Mouse (Mus musculus) forebrain, embryonic 11.5 days (tissue): ENCODE data around the gene Rnf103. TPM values are rescaled to one million over a fixed set of nuclear protein-coding genes. Genes with fewer than 3 reads are reported as not detected.

Experiments used
- ATAC-seq: fragments of 200-750 bp; cut with Nextera tagmentation; replicated peaks from 2 replicates; pipeline ENCODE4 v1.8.0; 2017; ENCODE audit warnings: moderate TSS enrichment; ENCODE audit not compliant: low FRiP score
- DNase-seq: peaks from one replicate; pipeline ENCODE4 v3.0.0-alpha.2; 2017; ENCODE audit warnings: low spot score
- H3K27ac ChIP-seq: fragments of 300-500 bp; sonication (generic); 2 replicates; pipeline ENCODE4 v1.5.1; 2014; ENCODE audit warnings: low read depth, low read length
- H3K27me3 ChIP-seq: fragments of 300-500 bp; sonication (generic); 2 replicates; pipeline ENCODE4 v1.6.1; 2014; ENCODE audit warnings: mild to moderate bottlenecking, low read length, mixed read lengths; ENCODE audit not compliant: control insufficient read depth, insufficient read depth
- H3K36me3 ChIP-seq: fragments of 300-500 bp; sonication (generic); 2 replicates; pipeline ENCODE4 v1.6.1; 2014; ENCODE audit warnings: mild to moderate bottlenecking, low read length, moderate library complexity, mixed read lengths; ENCODE audit not compliant: control insufficient read depth, insufficient read depth
- H3K4me1 ChIP-seq: fragments of 300-500 bp; sonication (generic); replicated peaks from 2 replicates; pipeline ENCODE4 v1.6.1; 2014; ENCODE audit warnings: low read length, mixed read lengths; ENCODE audit not compliant: control insufficient read depth, insufficient read depth
- H3K4me2 ChIP-seq: fragments of 300-500 bp; sonication (generic); 2 replicates; pipeline ENCODE4 v1.6.1; 2014; ENCODE audit warnings: low read depth, mild to moderate bottlenecking, low read length, moderate library complexity, mixed read lengths; ENCODE audit not compliant: severe bottlenecking
- H3K4me3 ChIP-seq: fragments of 300-500 bp; sonication (generic); 2 replicates; pipeline ENCODE4 v1.5.1; 2014; ENCODE audit warnings: low read depth, low read length
- H3K9ac ChIP-seq: fragments of 300-500 bp; sonication (generic); 2 replicates; pipeline ENCODE4 v1.6.1; 2014; ENCODE audit warnings: low read length
- H3K9me3 ChIP-seq: fragments of 300-500 bp; sonication (generic); 2 replicates; pipeline ENCODE4 v1.6.1; 2016; ENCODE audit warnings: low read length, mixed read lengths; ENCODE audit not compliant: control insufficient read depth
- WGBS: fragments of 180-500 bp; shearing (Covaris S2); extraction: QIAGEN DNeasy Blood & Tissue Kit; methylation state at CpG from one replicate; pipeline ENCODE4 v1.1.7; 2014; 5-methylcytosine and 5-hydroxymethylcytosine counted together
- polyA plus RNA-seq: library from polyadenylated mRNA; unstranded; fragments of >200 nt; fragmentation: Nextera tagmentation; extraction: Ambion mirVana; gene quantifications from 2 replicates; pipeline ENCODE4 v1.2.1, GENCODE M21; 2014

The Rnf103 gene
- polyA plus RNA-seq, 1 experiment from 2014 or later, result 18.9 TPM

GRCm38 (mm10) chr6:71537286-71537685 is 43.6 kb downstream of the Rnf103 start:
- no peak overlapping the region for H3K4me2 ChIP-seq
- no peak overlapping the region for H3K9ac ChIP-seq
- ATAC-seq (no peak), DNase-seq (no peak)
- no peak overlapping the region for H3K27ac ChIP-seq
- no peaks in the 10 kb centered on the region for H3K9me3 ChIP-seq
- no peak overlapping the region for H3K4me3 ChIP-seq
- H3K27me3 ChIP-seq, result no peaks in the 10 kb centered on the region
- H3K4me1 ChIP-seq, result no peaks in the 10 kb centered on the region
- no peaks in the 10 kb centered on the region for H3K36me3 ChIP-seq

- Histone ChIP-seq H3K4me2 (peak within 1 kb of the TSS; percentile 59), H3K9me3 (no peaks in the 10 kb centered on the region), H3K4me1 (no peaks in the 10 kb centered on the region), H3K27ac (peak within 1 kb of the TSS; percentile 95), H3K9ac (peak within 1 kb of the TSS; percentile 98), H3K36me3 (no peaks in the 10 kb centered on the region), H3K27me3 (no peaks in the 10 kb centered on the region), H3K4me3 (peak within 1 kb of the TSS; percentile 72)
- DNase-seq (peak; percentile 95), ATAC-seq (peak; percentile 98)
- WGBS, result under 1% methylated on average over 54 of the region's 59 CpGs
Measured at GRCm38 (mm10) chr6:71543686-71544499, 50.2 kb downstream of the Rnf103 start, which contains the start of gene Chmp3. Chmp3 (plus strand) TSS chr6:71543797.

- H3K27ac ChIP-seq, result no peak overlapping the region
- H3K4me3 ChIP-seq, result no peak overlapping the region
- H3K27me3 ChIP-seq, result no peaks in the 10 kb centered on the region
- ATAC-seq, result no peak
- H3K4me1 ChIP-seq, result no peaks in the 10 kb centered on the region
- no peak overlapping the region for H3K4me2 ChIP-seq
- 94% methylated on average over 2 of the region's 2 CpGs for WGBS
- H3K9me3 ChIP-seq, result no peaks in the 10 kb centered on the region
- no peaks in the 10 kb centered on the region for H3K36me3 ChIP-seq
- no peak for DNase-seq
- H3K9ac ChIP-seq, result no peak overlapping the region
Measured at GRCm38 (mm10) chr6:71555507-71555951, 61.8 kb downstream of the Rnf103 start.

GRCm38 (mm10) chr6:71556826-71557225 is 63.1 kb downstream of the Rnf103 start:
- DNase-seq, result no peak
- Histone ChIP-seq H3K27me3 (no peaks in the 10 kb centered on the region), H3K4me2 (no peak overlapping the region), H3K4me1 (no peaks in the 10 kb centered on the region), H3K36me3 (no peaks in the 10 kb centered on the region), H3K4me3 (no peak overlapping the region), H3K27ac (no peak overlapping the region), H3K9ac (no peak overlapping the region), H3K9me3 (no peaks in the 10 kb centered on the region)
- WGBS, result 92% methylated on average over 2 of the region's 2 CpGs
- ATAC-seq, result no peak

Other genes starting within 250 kb of the Rnf103 start
- gene Krcc1, start 222.2 kb upstream of the Rnf103 start, polyA plus RNA-seq, result 31.1 and 37.1 TPM in 2 replicates
- gene Smyd1, start 171.7 kb upstream of the Rnf103 start, polyA plus RNA-seq, result 0.17 and 0.51 TPM in 2 replicates
- not detected in 2 replicates for gene Cd8b1, start 171.1 kb upstream of the Rnf103 start, polyA plus RNA-seq
- gene Cd8a, start 120.5 kb upstream of the Rnf103 start, polyA plus RNA-seq, result not detected in 2 replicates
- gene Rmnd5a, start 53.3 kb upstream of the Rnf103 start, polyA plus RNA-seq, result 8.8 and 10.9 TPM in 2 replicates
- 46.3 and 49.4 TPM in 2 replicates for gene Chmp3, start 49.9 kb downstream of the Rnf103 start, polyA plus RNA-seq
- gene Kdm3a, start 139.1 kb downstream of the Rnf103 start, polyA plus RNA-seq, result 71.0 and 71.8 TPM in 2 replicates
- 44.7 and 47.3 TPM in 2 replicates for gene Reep1, start 213.7 kb downstream of the Rnf103 start, polyA plus RNA-seq